Mouse (Mus musculus) myocyte (in vitro differentiated cells): ENCODE data around the gene Rbm42. TPM values are rescaled to one million over a fixed set of nuclear protein-coding genes. Genes with fewer than 3 reads are reported as not detected.
A peak's percentile ranks its signal among the peaks of the same experiment; 100 is the strongest.

Source experiments
- H3K27me3 ChIP-seq: one replicate; pipeline ENCODE4 v1.6.1; 2011; ENCODE audit not compliant: control insufficient read depth, insufficient read depth, insufficient read length
- H3K36me3 ChIP-seq: one replicate; pipeline ENCODE4 v1.6.1; 2011; ENCODE audit not compliant: control insufficient read depth, insufficient read depth
- H3K4me2 ChIP-seq: one replicate; pipeline ENCODE4 v1.6.1; 2011; ENCODE audit warnings: low read depth, control low read depth
- H3K4me3 ChIP-seq: one replicate; pipeline ENCODE4 v1.5.1; 2011; ENCODE audit warnings: mild to moderate bottlenecking, control low read depth, moderate library complexity
- H3K79me2 ChIP-seq: one replicate; pipeline ENCODE4 v1.6.1; 2011; ENCODE audit not compliant: control insufficient read depth, insufficient read depth
- H3ac ChIP-seq: one replicate; pipeline ENCODE4 v1.6.1; 2011; ENCODE audit not compliant: control insufficient read depth, insufficient read length
- CEBPB ChIP-seq: IDR thresholded peaks from 2 replicates; pipeline ENCODE4 v1.6.1; 2011; ENCODE audit warnings: mild to moderate bottlenecking, moderate library complexity; ENCODE audit not compliant: poor library complexity, insufficient read depth, severe bottlenecking
- E2F4 ChIP-seq: IDR thresholded peaks from one replicate; pipeline ENCODE4 v1.6.1; 2011; ENCODE audit warnings: mild to moderate bottlenecking, control low read depth, moderate library complexity; ENCODE audit not compliant: insufficient read depth
- MAX ChIP-seq: IDR thresholded peaks from one replicate; pipeline ENCODE4 v1.6.1; 2011; ENCODE audit warnings: low read depth, mild to moderate bottlenecking, control low read depth
- MYOD1 ChIP-seq, 3 experiments: IDR thresholded peaks; one replicate each; pipeline ENCODE4 v1.6.1; 2011; ENCODE audit warnings: control low read depth in 2 of 3, low read depth in 2 of 3, mild to moderate bottlenecking in 2 of 3, moderate library complexity in 1 of 3; ENCODE audit not compliant: insufficient read length in 2 of 3, control insufficient read depth in 1 of 3
- MYOG ChIP-seq, 3 experiments: IDR thresholded peaks; one replicate each; pipeline ENCODE4 v1.6.1; 2011; ENCODE audit warnings: control low read depth in 2 of 3, low read depth in 2 of 3, mild to moderate bottlenecking in 2 of 3; ENCODE audit not compliant: insufficient read length in 2 of 3, control insufficient read depth in 1 of 3, insufficient read depth in 1 of 3
- POLR2A ChIP-seq: IDR thresholded peaks from one replicate; pipeline ENCODE4 v1.6.1; 2011; ENCODE audit warnings: low read depth, mild to moderate bottlenecking, control low read depth, moderate library complexity; ENCODE audit not compliant: insufficient read length
- POLR2AphosphoS2 ChIP-seq: IDR thresholded peaks from one replicate; pipeline ENCODE4 v1.6.1; 2011; ENCODE audit warnings: low read depth, control low read depth; ENCODE audit not compliant: insufficient read length
- REST ChIP-seq: IDR thresholded peaks from one replicate; pipeline ENCODE4 v1.6.1; 2011; ENCODE audit warnings: mild to moderate bottlenecking, control low read depth, moderate library complexity; ENCODE audit not compliant: insufficient read depth, insufficient read length
- SRF ChIP-seq: IDR thresholded peaks from one replicate; pipeline ENCODE4 v1.6.1; 2011; ENCODE audit warnings: low read depth; ENCODE audit not compliant: control insufficient read depth, insufficient read length
- TCF12 ChIP-seq: IDR thresholded peaks from one replicate; pipeline ENCODE4 v1.6.1; 2011; ENCODE audit warnings: mild to moderate bottlenecking, control low read depth; ENCODE audit not compliant: poor library complexity, insufficient read depth, severe bottlenecking
- TCF3 ChIP-seq: IDR thresholded peaks from one replicate; pipeline ENCODE4 v1.6.1; 2011; ENCODE audit warnings: low read depth, control low read depth; ENCODE audit not compliant: insufficient read length
- USF1 ChIP-seq: IDR thresholded peaks from one replicate; pipeline ENCODE4 v1.6.1; 2011; ENCODE audit warnings: low read depth, mild to moderate bottlenecking, control low read depth, moderate library complexity
- polyA plus RNA-seq: library from polyadenylated mRNA; unstranded; fragments of >200 nt; fragmentation: generic; extraction: Trizol; gene quantifications from one replicate; pipeline ENCODE4 v1.2.1, GENCODE M21; 2012; ENCODE audit warnings: missing spikeins

The Rbm42 gene
- polyA plus RNA-seq, 1 experiment = 124 TPM

DNA sequence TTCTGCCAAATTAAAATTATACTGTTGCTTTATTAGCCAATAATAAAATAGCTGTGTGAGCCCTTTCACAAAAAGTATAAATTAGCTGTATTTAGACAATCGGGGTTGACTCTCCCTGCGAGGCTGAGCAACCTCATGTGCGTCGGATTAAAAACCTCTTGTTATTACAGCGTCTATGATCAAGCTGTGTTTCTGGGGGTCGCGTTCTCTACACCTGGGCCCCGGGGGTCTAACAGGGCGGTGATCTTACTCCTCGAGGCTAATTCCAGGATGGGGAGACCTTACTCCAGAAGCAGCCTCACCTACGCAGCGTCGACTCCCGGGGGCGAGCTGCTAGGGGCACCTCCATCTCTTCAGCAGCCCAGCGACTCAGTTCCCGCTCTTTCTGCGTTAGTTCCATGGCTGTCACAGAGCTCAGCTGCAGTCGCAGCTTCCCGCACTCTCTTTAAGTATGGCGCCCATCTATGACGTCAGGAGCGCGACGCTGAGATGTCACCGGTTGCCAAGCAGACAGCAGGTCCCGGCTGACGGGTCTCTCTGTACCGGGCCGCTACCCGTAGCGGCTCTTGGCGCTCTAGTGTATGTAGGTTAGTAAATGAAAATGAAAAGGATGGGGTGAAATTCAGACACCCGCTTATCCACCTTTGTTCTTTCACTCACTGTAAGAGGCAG lies 14.5 kb upstream of the Rbm42 start, which contains the start of gene Haus5:
TSS of gene Haus5 (minus strand) at position 466 of the 672 bp plus-strand sequence.
- Histone ChIP-seq H3ac (peak within 1 kb of the TSS; percentile 15), H3K79me2 (no peaks in the 10 kb centered on the region), H3K27me3 (no peaks in the 10 kb centered on the region), H3K4me2 (peak within 1 kb of the TSS; percentile 93), H3K4me3 (peak within 1 kb of the TSS; percentile 66), H3K36me3 (no peaks in the 10 kb centered on the region)
- TF ChIP-seq MYOG (IDR thresholded peaks at IDR 0.05; ENCODE audit: control insufficient read depth in 1 of 3, insufficient read depth in 1 of 3, insufficient read length in 2 of 3, low read depth in 2 of 3) (peak in 1 of 3 experiments; percentile 7), TCF3 (no peak), POLR2AphosphoS2 (no peak), MAX (no peak), REST (no peak), USF1 (no peak), E2F4 (peak; percentile 97), TCF12 (no peak), MYOD1 (IDR thresholded peaks at IDR 0.05; ENCODE audit: control insufficient read depth in 1 of 3, insufficient read length in 2 of 3, low read depth in 2 of 3) (no peak), POLR2A (peak; percentile 62), SRF (peak; percentile 52), CEBPB (no peak)

GRCm38 (mm10) chr7:30639083-30639482 lies 11.0 kb downstream of the Rbm42 start:
- H3K4me3 ChIP-seq = no peak overlapping the region
- no peak overlapping the region for H3K4me2 ChIP-seq
- no peak overlapping the region for H3ac ChIP-seq
- no peaks in the 10 kb centered on the region for H3K79me2 ChIP-seq
- H3K36me3 ChIP-seq = peaks cover 16% of the 10 kb centered on the region
- TF ChIP-seq MAX = no peak
- no peak for TF ChIP-seq SRF
- H3K27me3 ChIP-seq = peaks cover 26% of the 10 kb centered on the region

GRCm38 (mm10) chr7:30636395-30636794 lies 13.7 kb downstream of the Rbm42 start:
- Histone ChIP-seq H3ac (no peak overlapping the region), H3K79me2 (no peaks in the 10 kb centered on the region), H3K4me3 (no peak overlapping the region), H3K4me2 (no peak overlapping the region), H3K36me3 (peaks cover 6% of the 10 kb centered on the region), H3K27me3 (peaks cover 47% of the 10 kb centered on the region)
- TF ChIP-seq MYOG (IDR thresholded peaks at IDR 0.05; ENCODE audit: control insufficient read depth in 1 of 3, insufficient read depth in 1 of 3, insufficient read length in 2 of 3, low read depth in 2 of 3) = no peak
- TF ChIP-seq CEBPB = no peak
- TF ChIP-seq USF1 = no peak
- TF ChIP-seq SRF = no peak
- no peak for TF ChIP-seq REST
- TF ChIP-seq POLR2A = no peak
- TF ChIP-seq E2F4 = no peak
- TF ChIP-seq TCF3 = no peak
- TF ChIP-seq POLR2AphosphoS2 = no peak

DNA sequence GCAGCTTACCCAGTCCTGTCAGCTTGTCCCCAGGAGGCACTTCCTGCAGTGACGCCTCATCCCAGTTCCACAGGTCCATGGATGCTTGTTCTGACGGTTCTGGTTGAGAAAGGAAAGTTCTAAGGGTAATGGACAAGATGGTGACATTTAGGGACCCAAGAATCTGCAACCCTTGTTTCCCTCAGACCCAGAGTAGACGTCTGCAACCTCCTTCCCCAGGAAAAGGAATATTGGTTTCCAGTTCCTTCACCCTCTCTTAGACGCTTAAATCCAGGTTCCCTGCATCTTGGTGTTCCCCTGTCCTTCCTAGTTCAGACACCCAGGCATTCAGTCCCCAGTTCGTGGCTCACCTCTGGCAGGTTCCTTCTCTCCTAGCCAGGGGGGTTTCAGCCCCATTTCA lies 14.4 kb downstream of the Rbm42 start, which contains the start of gene Etv2:
TSS of gene Etv2 (minus strand) at position 101 of the 400 bp plus-strand sequence.
- Histone ChIP-seq H3K4me3 (no peak within 1 kb of the TSS), H3ac (no peak within 1 kb of the TSS), H3K36me3 (peaks cover 3% of the 10 kb centered on the region), H3K27me3 (peaks cover 52% of the 10 kb centered on the region), H3K79me2 (no peaks in the 10 kb centered on the region), H3K4me2 (no peak within 1 kb of the TSS)
- TF ChIP-seq TCF12 = no peak
- TF ChIP-seq SRF = no peak
- TF ChIP-seq MYOG (IDR thresholded peaks at IDR 0.05; ENCODE audit: control insufficient read depth in 1 of 3, insufficient read depth in 1 of 3, insufficient read length in 2 of 3, low read depth in 2 of 3) = no peak
- TF ChIP-seq POLR2AphosphoS2 = no peak
- TF ChIP-seq USF1 = no peak
- TF ChIP-seq CEBPB = no peak
- TF ChIP-seq MYOD1 (IDR thresholded peaks at IDR 0.05; ENCODE audit: control insufficient read depth in 1 of 3, insufficient read length in 2 of 3, low read depth in 2 of 3) = no peak
- TF ChIP-seq E2F4 = no peak
- no peak for TF ChIP-seq REST
- TF ChIP-seq POLR2A = no peak
- no peak for TF ChIP-seq TCF3
- no peak for TF ChIP-seq MAX

DNA sequence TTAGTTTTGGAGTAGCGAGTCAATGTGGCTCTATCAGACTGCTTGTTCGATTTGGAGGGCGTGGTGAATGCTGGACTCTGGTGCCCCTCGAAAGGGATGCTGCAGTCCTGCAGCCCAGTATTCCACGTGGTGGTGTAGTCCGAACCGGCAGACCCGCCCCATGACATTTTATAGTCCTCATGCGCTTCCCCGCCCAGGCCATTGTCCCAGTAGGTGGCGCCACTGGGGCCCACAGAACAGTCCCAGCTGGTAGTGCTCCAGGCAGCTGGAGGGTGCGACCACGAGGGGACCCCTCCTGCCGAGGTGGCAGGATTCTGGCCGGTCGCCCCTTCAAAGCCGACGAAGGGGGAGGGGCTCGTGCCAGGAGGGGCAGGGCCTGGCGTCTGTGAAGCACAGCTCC lies 15.5 kb downstream of the Rbm42 start:
- no peaks in the 10 kb centered on the region for H3K36me3 ChIP-seq
- peaks cover 62% of the 10 kb centered on the region for H3K27me3 ChIP-seq
- no peaks in the 10 kb centered on the region for H3K79me2 ChIP-seq
- H3K4me2 ChIP-seq = no peak overlapping the region
- no peak overlapping the region for H3K4me3 ChIP-seq
- H3ac ChIP-seq = no peak overlapping the region
- TF ChIP-seq E2F4 (no peak), POLR2AphosphoS2 (no peak), REST (no peak), CEBPB (no peak), TCF3 (no peak), USF1 (no peak), MAX (no peak), POLR2A (no peak), MYOD1 (IDR thresholded peaks at IDR 0.05; ENCODE audit: control insufficient read depth in 1 of 3, insufficient read length in 2 of 3, low read depth in 2 of 3) (no peak), SRF (no peak), MYOG (IDR thresholded peaks at IDR 0.05; ENCODE audit: control insufficient read depth in 1 of 3, insufficient read depth in 1 of 3, insufficient read length in 2 of 3, low read depth in 2 of 3) (no peak), TCF12 (no peak)
